Comparison of ENCODE assay signal across 16 mouse cellular contexts in genomic region chr4:102635944-102636343, GRCm38 (mm10).
A peak's percentile ranks its signal among the peaks of the same experiment; 100 is the strongest.
DNase-seq lines count a peak whose midpoint lies in the region; ATAC-seq and TF ChIP-seq lines count a peak whose summit lies in the region.
"Had no signal": no experiment of that assay in that cellular context is flagged by ENCODE, and none has a peak within 500 bp of the region (broad histone marks: within the 10 kb centered on the region; RNA-seq: fewer than 3 reads in every experiment).

No protein-coding gene starts in this region.

- ATAC-seq in heart, embryonic 13.5 days (ENCODE audit: extremely low read depth, insufficient number of reproducible peaks, low FRiP score, low TSS enrichment) = no peak; the same call in 1 of the 2 replicates
- 0 out of 2 replicates have a peak, but pooled peaks have one; percentile 15 for ATAC-seq in liver, embryonic 15.5 days (ENCODE audit: insufficient read depth)
- ATAC-seq in hindbrain, postnatal 0 days = no peak
- ATAC-seq in forebrain, embryonic 12.5 days (ENCODE audit: low FRiP score) = no peak
- ATAC-seq: inflammation-experienced regulatory T-cells, adult 6 months had no signal

- H3K4me3 ChIP-seq in heart, embryonic 13.5 days = no peak overlapping the region
- no peak overlapping the region for H3K4me3 ChIP-seq in liver, embryonic 15.5 days (replicated peaks)
- H3K4me3 ChIP-seq in hindbrain, postnatal 0 days (ENCODE audit: low read length) = no peak overlapping the region
- no peak overlapping the region for H3K4me3 ChIP-seq in forebrain, embryonic 12.5 days (replicated peaks)
- H3K4me3 ChIP-seq: forebrain, embryonic 10.5 days; limb, embryonic 10.5 days had no signal

- no peaks in the 10 kb centered on the region for H3K36me3 ChIP-seq in heart, embryonic 13.5 days
- H3K36me3 ChIP-seq in liver, embryonic 15.5 days (replicated peaks) = no peaks in the 10 kb centered on the region
- no peaks in the 10 kb centered on the region for H3K36me3 ChIP-seq in hindbrain, postnatal 0 days (ENCODE audit: insufficient read depth, low read length)
- no peaks in the 10 kb centered on the region for H3K36me3 ChIP-seq in forebrain, embryonic 12.5 days (replicated peaks)
- H3K36me3 ChIP-seq: forebrain, embryonic 10.5 days; limb, embryonic 10.5 days had no signal

- no peak for DNase-seq in heart, postnatal 14 days
- DNase-seq in 416B (ENCODE audit: low read depth) = peak; percentile 95
- peak; percentile 81 for DNase-seq in lung, postnatal 36 days
- no peak for DNase-seq in hindbrain, postnatal 0 days (ENCODE audit: low spot score)
- DNase-seq in Muller cell, postnatal 12 days (ENCODE audit: inconsistent ontology term) = no peak
- DNase-seq: adrenal gland, postnatal 14 days; cerebellum, postnatal 10 days; retina, postnatal 1 day; spleen, adult 18-20 months had no signal

- no peak for TF ChIP-seq CTCF in hindbrain, postnatal 0 days (IDR thresholded peaks at IDR 0.05; ENCODE audit: low read depth)

- H3K4me2 ChIP-seq in heart, embryonic 13.5 days = no peak overlapping the region
- no peak overlapping the region for H3K4me2 ChIP-seq in liver, embryonic 15.5 days
- no peak overlapping the region for H3K4me2 ChIP-seq in hindbrain, postnatal 0 days (ENCODE audit: low read depth, low read length)
- H3K4me2 ChIP-seq in forebrain, embryonic 12.5 days = no peak overlapping the region

- intact Hi-C loops in heart, postnatal 14 days (cut with DNase I) = no loop called here

- no peaks in the 10 kb centered on the region for H3K9me3 ChIP-seq in heart, embryonic 13.5 days
- no peaks in the 10 kb centered on the region for H3K9me3 ChIP-seq in liver, embryonic 15.5 days (replicated peaks)
- no peaks in the 10 kb centered on the region for H3K9me3 ChIP-seq in hindbrain, postnatal 0 days (ENCODE audit: low read length)
- H3K9me3 ChIP-seq in forebrain, embryonic 12.5 days = no peaks in the 10 kb centered on the region
- H3K9me3 ChIP-seq: forebrain, embryonic 10.5 days; limb, embryonic 10.5 days had no signal

- peaks cover 42% of the 10 kb centered on the region for H3K4me1 ChIP-seq in heart, embryonic 13.5 days
- peaks cover 11% of the 10 kb centered on the region for H3K4me1 ChIP-seq in liver, embryonic 15.5 days (replicated peaks)
- H3K4me1 ChIP-seq in hindbrain, postnatal 0 days (ENCODE audit: insufficient read depth, low read length) = no peaks in the 10 kb centered on the region
- no peaks in the 10 kb centered on the region; the same call in 1 of the 2 replicates for H3K4me1 ChIP-seq in forebrain, embryonic 12.5 days
- H3K4me1 ChIP-seq: forebrain, embryonic 10.5 days; limb, embryonic 10.5 days had no signal

- WGBS in heart, embryonic 13.5 days = 20% methylated on average over 8 of the region's 8 CpGs
- 7% methylated on average over 8 of the region's 8 CpGs for WGBS in liver, embryonic 15.5 days (ENCODE audit: insufficient replicate concordance)
- 80% methylated on average over 8 of the region's 8 CpGs for WGBS in hindbrain, postnatal 0 days
- WGBS in forebrain, embryonic 12.5 days = 80% methylated on average over 8 of the region's 8 CpGs

- no peak overlapping the region for H3K9ac ChIP-seq in heart, embryonic 13.5 days
- no peak overlapping the region for H3K9ac ChIP-seq in liver, embryonic 15.5 days
- H3K9ac ChIP-seq in hindbrain, postnatal 0 days (replicated peaks; ENCODE audit: low read length) = no peak overlapping the region
- no peak overlapping the region for H3K9ac ChIP-seq in forebrain, embryonic 12.5 days

- no peaks in the 10 kb centered on the region for H3K27me3 ChIP-seq in heart, embryonic 13.5 days (replicated peaks)
- H3K27me3 ChIP-seq in liver, embryonic 15.5 days = no peaks in the 10 kb centered on the region
- H3K27me3 ChIP-seq in hindbrain, postnatal 0 days (ENCODE audit: insufficient read depth, low read length) = no peaks in the 10 kb centered on the region
- H3K27me3 ChIP-seq in forebrain, embryonic 12.5 days = no peaks in the 10 kb centered on the region

- peak overlapping the region; percentile 77 for H3K27ac ChIP-seq in heart, embryonic 13.5 days (replicated peaks)
- no peak overlapping the region for H3K27ac ChIP-seq in liver, embryonic 15.5 days (replicated peaks)
- H3K27ac ChIP-seq in hindbrain, postnatal 0 days = no peak overlapping the region
- H3K27ac ChIP-seq in forebrain, embryonic 12.5 days = no peak overlapping the region
- H3K27ac ChIP-seq: kidney, postnatal 0 days; limb, embryonic 10.5 days had no signal

Comparison
In these comparisons a context has a peak if more than half of its experiments do, and no peak if none do; other contexts are left out.
1. DNase-seq: peak in 416B (single experiment) and lung, postnatal 36 days (single experiment); none in heart, postnatal 14 days (0 of 2), hindbrain, postnatal 0 days (single experiment) and Muller cell, postnatal 12 days (single experiment).